Mouse (Mus musculus): ENCODE results near the gene Hpcal1. TPM values are rescaled to one million over a fixed set of nuclear protein-coding genes. Genes with fewer than 3 reads are reported as not detected.

Hpcal1 gene
- polyA plus RNA-seq, 1 experiment: 169 TPM

DNA sequence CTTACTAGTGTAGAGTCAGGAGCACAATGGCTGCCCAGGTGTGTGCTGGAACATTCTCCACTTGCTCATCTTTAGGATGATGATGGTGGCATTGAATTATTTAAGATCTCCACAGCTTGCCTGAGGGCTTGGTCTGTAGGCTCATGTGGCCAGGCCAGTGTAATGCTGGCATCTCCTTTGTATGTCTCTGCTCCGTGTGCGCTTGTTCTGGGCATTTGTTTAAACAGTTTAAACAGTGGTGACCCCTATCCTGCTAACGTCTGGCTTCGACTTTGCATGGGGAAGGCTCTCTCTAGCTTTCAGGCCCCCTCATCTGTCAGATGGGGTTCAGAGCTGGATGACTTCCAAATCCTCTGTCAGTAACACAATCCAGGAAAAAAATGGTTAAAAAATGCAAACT lies 8.3 kb downstream of the Hpcal1 start:
- H3K27ac ChIP-seq (ENCODE audit: insufficient read depth, low read depth, low read length): no peak overlapping the region
- peaks cover 44% of the 10 kb centered on the region for H3K4me1 ChIP-seq (ENCODE audit: control insufficient read depth, insufficient read depth, low read length)

GRCm38 (mm10) chr12:17699480-17699879 lies 8.8 kb downstream of the Hpcal1 start:
- H3K27ac ChIP-seq (ENCODE audit: insufficient read depth, low read depth, low read length): no peak overlapping the region
- TF ChIP-seq CTCF (IDR thresholded peaks at IDR 0.05; ENCODE audit: low read depth, low read length) (no peak), POLR2A (IDR thresholded peaks at IDR 0.05; ENCODE audit: borderline replicate concordance, low read depth, low read length) (no peak)
- no peak overlapping the region for H3K4me3 ChIP-seq (ENCODE audit: insufficient read depth, low read length)
- H3K4me1 ChIP-seq (ENCODE audit: control insufficient read depth, insufficient read depth, low read length): peaks cover 44% of the 10 kb centered on the region

More for the DNA sequence above, 8.3 kb downstream of the Hpcal1 start:
- TF ChIP-seq CTCF (IDR thresholded peaks at IDR 0.05; ENCODE audit: low read depth, low read length): no peak
- TF ChIP-seq POLR2A (IDR thresholded peaks at IDR 0.05; ENCODE audit: borderline replicate concordance, low read depth, low read length): no peak
- H3K4me3 ChIP-seq (ENCODE audit: insufficient read depth, low read length): no peak overlapping the region

DNA sequence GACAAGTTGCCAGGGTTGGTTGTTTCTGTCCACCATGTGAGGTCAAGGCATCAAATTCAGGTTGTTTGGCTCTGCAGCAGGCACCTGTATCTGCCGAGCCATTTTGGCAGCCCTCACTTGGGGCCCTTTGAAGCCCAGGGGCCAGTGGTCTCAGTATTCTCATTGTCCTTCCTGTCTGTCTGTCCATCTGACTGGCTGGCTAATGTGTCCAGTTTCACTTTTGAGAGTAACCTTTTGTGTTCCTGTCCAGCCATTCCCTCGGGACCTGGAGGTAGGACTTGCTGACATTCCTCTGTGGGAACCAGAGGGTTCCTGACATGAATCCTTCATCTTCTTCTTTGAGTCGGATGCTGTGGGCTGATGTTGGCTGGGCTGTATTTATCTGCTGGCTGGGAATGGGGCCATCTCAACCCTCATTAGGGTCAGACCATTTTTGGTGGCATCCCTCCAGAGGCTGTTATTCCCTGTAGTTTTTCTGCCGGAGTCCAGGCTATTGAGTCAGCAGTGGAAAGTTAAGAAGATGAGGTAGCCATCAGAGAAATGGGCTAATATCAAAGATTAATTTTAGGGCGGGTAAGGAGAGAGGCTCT lies 10.6 kb downstream of the Hpcal1 start:
- no peak overlapping the region for H3K27ac ChIP-seq (ENCODE audit: insufficient read depth, low read depth, low read length)
- H3K4me1 ChIP-seq (ENCODE audit: control insufficient read depth, insufficient read depth, low read length): peaks cover 32% of the 10 kb centered on the region
- no peak overlapping the region for H3K4me3 ChIP-seq (ENCODE audit: insufficient read depth, low read length)
- no peak for TF ChIP-seq CTCF (IDR thresholded peaks at IDR 0.05; ENCODE audit: low read depth, low read length)
- no peak for TF ChIP-seq POLR2A (IDR thresholded peaks at IDR 0.05; ENCODE audit: borderline replicate concordance, low read depth, low read length)

- Histone ChIP-seq H3K4me1 (ENCODE audit: control insufficient read depth, insufficient read depth, low read length) (peaks cover 32% of the 10 kb centered on the region), H3K27ac (ENCODE audit: insufficient read depth, low read depth, low read length) (no peak overlapping the region), H3K4me3 (ENCODE audit: insufficient read depth, low read length) (no peak overlapping the region)
- no peak for TF ChIP-seq CTCF (IDR thresholded peaks at IDR 0.05; ENCODE audit: low read depth, low read length)
- TF ChIP-seq POLR2A (IDR thresholded peaks at IDR 0.05; ENCODE audit: borderline replicate concordance, low read depth, low read length): no peak
Measured at GRCm38 (mm10) chr12:17701795-17702194, 11.1 kb downstream of the Hpcal1 start.

- H3K27ac ChIP-seq (ENCODE audit: insufficient read depth, low read depth, low read length): no peak overlapping the region
- no peak for TF ChIP-seq POLR2A (IDR thresholded peaks at IDR 0.05; ENCODE audit: borderline replicate concordance, low read depth, low read length)
- TF ChIP-seq CTCF (IDR thresholded peaks at IDR 0.05; ENCODE audit: low read depth, low read length): no peak
- H3K4me3 ChIP-seq (ENCODE audit: insufficient read depth, low read length): no peak overlapping the region
- peaks cover 32% of the 10 kb centered on the region for H3K4me1 ChIP-seq (ENCODE audit: control insufficient read depth, insufficient read depth, low read length)
Measured at GRCm38 (mm10) chr12:17702257-17702943, 11.7 kb downstream of the Hpcal1 start.

GRCm38 (mm10) chr12:17702944-17703335 lies 12.3 kb downstream of the Hpcal1 start:
- Histone ChIP-seq H3K4me3 (ENCODE audit: insufficient read depth, low read length) (no peak overlapping the region), H3K27ac (ENCODE audit: insufficient read depth, low read depth, low read length) (no peak overlapping the region), H3K4me1 (ENCODE audit: control insufficient read depth, insufficient read depth, low read length) (peaks cover 30% of the 10 kb centered on the region)
- no peak for TF ChIP-seq POLR2A (IDR thresholded peaks at IDR 0.05; ENCODE audit: borderline replicate concordance, low read depth, low read length)
- TF ChIP-seq CTCF (IDR thresholded peaks at IDR 0.05; ENCODE audit: low read depth, low read length): no peak

DNA sequence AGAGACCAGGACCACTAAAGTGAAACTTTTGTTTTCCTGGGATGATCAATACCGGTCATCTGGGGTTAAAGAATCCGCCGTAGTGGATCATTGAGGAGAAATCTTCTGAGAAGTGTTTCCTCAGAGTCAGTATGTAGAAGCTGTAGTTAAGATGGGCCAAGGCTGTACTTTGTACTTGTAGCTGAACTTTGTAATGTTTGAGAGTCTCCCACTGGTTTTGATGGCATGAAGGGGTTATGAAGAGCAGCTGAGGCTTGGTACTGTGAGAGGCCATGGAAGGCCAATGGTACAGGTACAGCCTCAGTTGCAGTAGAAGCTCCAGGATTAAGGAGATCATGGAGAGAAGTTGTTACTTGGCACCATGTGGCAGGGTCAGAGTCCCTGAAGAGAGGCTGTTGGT lies 13.2 kb downstream of the Hpcal1 start:
- Histone ChIP-seq H3K4me3 (ENCODE audit: insufficient read depth, low read length) (no peak overlapping the region), H3K27ac (ENCODE audit: insufficient read depth, low read depth, low read length) (no peak overlapping the region), H3K4me1 (ENCODE audit: control insufficient read depth, insufficient read depth, low read length) (peaks cover 27% of the 10 kb centered on the region)
- TF ChIP-seq POLR2A (IDR thresholded peaks at IDR 0.05; ENCODE audit: borderline replicate concordance, low read depth, low read length) (no peak), CTCF (IDR thresholded peaks at IDR 0.05; ENCODE audit: low read depth, low read length) (no peak)

GRCm38 (mm10) chr12:17707472-17707871 lies 16.8 kb downstream of the Hpcal1 start:
- peaks cover 33% of the 10 kb centered on the region for H3K4me1 ChIP-seq (ENCODE audit: control insufficient read depth, insufficient read depth, low read length)

DNA sequence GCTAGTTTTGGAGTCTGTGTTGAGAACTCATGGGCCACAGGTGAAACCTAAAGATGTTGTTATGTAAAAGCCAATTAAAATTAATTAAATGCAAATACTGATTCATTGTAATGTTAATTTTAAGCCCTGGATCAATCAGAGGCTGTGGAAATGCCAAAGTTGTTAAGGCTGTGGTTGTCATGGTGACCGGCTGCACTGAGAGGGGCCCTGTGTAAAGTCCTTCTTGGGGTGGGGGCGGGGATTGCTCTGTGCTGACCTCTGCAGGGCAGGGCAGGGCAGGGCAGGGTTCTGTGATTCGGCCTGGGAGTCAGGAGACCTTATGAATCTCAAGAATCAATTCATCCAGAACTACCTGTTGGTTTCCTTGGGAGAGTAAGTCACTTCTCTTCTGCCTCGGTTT lies 18.8 kb downstream of the Hpcal1 start:
- no peak overlapping the region for H3K4me3 ChIP-seq (ENCODE audit: insufficient read depth, low read length)
- TF ChIP-seq CTCF (IDR thresholded peaks at IDR 0.05; ENCODE audit: low read depth, low read length) (no peak), POLR2A (IDR thresholded peaks at IDR 0.05; ENCODE audit: borderline replicate concordance, low read depth, low read length) (no peak)
- H3K27ac ChIP-seq (ENCODE audit: insufficient read depth, low read depth, low read length): no peak overlapping the region
- peaks cover 44% of the 10 kb centered on the region for H3K4me1 ChIP-seq (ENCODE audit: control insufficient read depth, insufficient read depth, low read length)

More at GRCm38 (mm10) chr12:17707472-17707871, 16.8 kb downstream of the Hpcal1 start:
- TF ChIP-seq POLR2A (IDR thresholded peaks at IDR 0.05; ENCODE audit: borderline replicate concordance, low read depth, low read length) (no peak), CTCF (IDR thresholded peaks at IDR 0.05; ENCODE audit: low read depth, low read length) (no peak)
- Histone ChIP-seq H3K4me3 (ENCODE audit: insufficient read depth, low read length) (no peak overlapping the region), H3K27ac (ENCODE audit: insufficient read depth, low read depth, low read length) (no peak overlapping the region)

Data from bone marrow macrophage, adult 2 months (primary cell).